Mouse (Mus musculus): Measurements from ENCODE around the gene Intu. TPM values are rescaled to one million over a fixed set of nuclear protein-coding genes. Genes with fewer than 3 reads are reported as not detected.

The Intu gene
- total RNA-seq, 4 experiments from 2014 or later: 6.4 to 9.2 (median 7.8) TPM

GRCm38 (mm10) chr3:40683171-40683570 lies 152.1 kb downstream of the Intu start:
- no peak for DNase-seq (ENCODE audit: low spot score in 2 of 2)

DNA sequence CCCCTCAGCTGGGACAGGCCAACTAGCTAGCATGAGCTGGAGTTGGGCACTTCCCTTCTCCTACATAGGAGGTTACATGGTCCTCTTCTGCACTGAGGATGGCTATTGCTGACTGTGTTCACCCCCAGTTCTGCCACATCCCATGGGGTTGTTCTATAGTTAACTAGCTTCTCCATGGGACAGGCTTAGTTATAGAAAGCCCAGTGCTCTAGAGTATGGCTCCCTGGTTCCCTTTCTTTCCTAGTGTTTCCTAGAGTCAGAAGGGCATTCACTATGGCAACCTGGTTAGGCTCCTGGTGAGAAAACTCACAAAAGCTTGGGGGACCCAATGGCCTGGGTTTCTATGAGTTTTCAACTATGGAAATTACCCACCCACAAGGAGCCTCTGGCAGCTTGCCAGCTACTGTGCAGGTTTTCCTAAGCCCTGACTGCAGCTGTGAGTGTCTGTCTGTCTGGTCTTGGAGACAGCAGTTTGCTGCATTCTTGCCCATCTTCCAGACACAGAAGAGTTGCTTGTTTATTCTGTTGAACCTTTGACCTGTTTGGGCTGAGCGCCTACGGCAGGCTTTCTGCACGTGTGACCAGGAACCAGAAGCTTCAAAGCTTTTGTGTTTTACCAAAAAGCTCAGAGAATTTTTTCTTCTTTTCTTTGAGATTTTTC lies 154.9 kb downstream of the Intu start:
- DNase-seq (ENCODE audit: low spot score in 2 of 2): no peak

GRCm38 (mm10) chr3:40686836-40687235 lies 155.8 kb downstream of the Intu start:
- no peak for DNase-seq (ENCODE audit: low spot score in 2 of 2)

DNA sequence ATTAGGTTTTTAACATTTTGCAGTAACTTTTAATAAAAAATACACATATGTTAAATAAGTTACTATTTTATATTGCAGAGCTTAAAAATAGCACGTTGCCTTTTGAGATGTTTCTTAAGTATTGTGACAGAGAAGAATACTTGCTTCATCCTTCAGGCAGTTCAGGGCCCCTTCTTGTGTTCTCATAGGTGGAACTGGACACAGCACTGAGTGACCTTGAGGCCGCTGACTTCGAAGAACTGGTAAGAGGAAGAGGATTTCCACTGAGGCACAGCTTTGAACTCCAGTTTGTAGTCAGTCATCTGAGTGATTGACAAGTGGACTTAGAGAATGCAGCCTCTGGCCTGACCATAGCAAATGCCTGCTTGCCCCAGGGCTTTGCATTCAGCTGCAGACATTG lies 156.5 kb downstream of the Intu start:
- DNase-seq (ENCODE audit: low spot score in 2 of 2): no peak

DNA sequence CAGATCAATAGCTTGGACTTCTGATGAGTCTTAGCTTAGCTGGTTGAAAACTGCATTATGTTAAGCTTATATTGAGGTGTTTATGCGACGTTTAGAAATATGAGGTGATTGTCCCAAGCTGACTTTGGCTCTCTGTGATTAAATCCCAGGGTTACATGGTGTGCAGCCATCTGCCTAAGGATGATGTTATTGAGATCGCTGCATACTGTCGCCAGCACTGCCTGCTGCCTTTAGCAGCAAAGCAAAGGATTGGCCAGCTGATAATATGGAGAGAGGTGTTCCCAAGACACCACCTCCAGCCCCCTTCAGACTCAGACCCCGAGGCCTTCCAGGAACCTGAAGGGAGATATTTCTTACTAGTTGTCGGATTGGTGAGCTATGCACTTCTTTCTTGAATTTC lies 160.5 kb downstream of the Intu start:
- DNase-seq (ENCODE audit: low spot score in 2 of 2): no peak

DNA sequence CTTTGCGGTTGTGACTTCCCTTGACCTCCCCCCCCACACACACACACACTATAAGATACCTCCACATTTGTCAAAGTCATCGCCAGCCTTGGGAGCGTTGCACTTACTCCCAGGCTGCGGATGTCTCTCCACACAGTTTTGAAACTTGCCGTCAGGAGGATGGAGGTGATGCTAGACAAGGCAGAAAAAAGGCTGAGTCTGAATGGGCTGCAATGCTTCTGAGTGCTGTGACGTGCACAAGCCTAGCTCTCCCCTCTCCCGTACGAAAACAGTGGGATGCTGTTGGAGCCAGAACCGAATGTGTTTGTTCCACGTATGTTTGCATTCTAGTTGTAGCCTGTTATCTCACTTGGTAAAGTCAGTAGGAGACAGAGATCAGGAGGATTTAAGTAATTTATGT lies 162.3 kb downstream of the Intu start:
- no peak for DNase-seq (ENCODE audit: low spot score in 2 of 2)

GRCm38 (mm10) chr3:40693960-40694359 lies 162.9 kb downstream of the Intu start:
- DNase-seq (ENCODE audit: low spot score in 2 of 2): no peak

DNA sequence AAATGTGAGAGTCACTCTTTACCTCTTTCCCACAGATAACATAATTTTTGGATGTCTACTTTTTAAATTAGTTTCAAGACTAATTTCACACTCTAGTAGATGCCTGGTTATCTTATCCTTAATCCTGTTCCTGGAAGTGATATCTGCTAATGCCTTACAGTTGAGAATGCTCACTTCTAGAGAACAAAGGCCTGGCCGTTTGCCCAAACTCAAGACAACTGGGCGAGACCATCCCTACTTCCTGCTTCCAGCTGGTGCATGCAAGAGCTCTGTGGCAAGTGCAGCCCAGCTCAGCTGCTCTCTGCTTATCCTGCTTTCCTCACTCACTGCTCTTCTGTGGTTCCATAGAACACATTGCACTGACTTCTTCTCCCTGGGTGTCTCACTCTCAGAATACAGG lies 163.4 kb downstream of the Intu start:
- DNase-seq (ENCODE audit: low spot score in 2 of 2): no peak

- no peak for DNase-seq (ENCODE audit: low spot score in 2 of 2)
Measured at GRCm38 (mm10) chr3:40695162-40695561, 164.1 kb downstream of the Intu start.

DNA sequence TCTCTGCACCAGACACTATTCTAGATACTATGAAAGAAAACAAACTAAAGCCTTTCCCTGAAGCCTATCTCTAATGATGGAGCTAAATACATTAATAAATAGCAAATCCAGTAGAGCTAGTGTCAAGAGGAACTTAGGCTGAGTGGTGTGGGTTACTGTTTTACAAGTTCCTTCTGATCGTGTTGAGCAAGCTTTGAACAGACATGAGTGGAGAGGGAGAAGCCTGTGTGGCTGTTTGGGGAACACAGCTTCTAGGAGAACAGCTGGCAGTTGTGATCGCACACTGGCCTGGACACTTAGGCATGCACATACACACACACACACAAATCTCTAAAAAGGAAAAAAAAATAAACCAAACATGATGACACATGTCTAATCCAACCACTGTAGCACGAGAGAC lies 167.7 kb downstream of the Intu start:
- DNase-seq (ENCODE audit: low spot score in 2 of 2): no peak

DNA sequence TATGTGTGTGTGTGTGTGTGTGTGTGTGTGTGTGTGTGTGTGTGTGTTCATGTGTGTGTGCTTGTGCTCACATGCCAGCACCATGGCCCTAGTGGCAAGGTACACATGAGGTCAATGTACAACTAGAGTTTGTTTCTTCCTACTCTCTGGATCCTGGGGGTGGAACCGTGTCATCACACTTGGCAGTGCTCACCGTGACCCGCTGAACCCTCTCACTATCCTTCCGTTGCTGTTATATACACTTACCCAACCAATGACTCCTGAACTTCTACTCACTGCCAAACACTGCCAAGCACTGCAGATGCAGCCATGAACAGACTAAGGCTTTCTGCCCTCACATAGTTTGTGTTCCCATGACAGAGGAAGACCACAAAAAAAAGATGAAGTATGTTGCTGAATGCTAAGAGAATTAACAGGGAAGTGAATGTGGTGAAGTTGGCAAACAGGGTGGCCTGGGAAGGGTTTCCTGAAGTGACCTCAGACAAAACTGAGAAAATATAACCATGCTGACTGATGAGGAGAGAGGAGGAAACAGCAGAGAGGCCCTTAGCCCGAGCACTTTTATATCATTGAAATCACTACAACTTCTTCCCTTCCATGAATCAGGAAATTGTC lies 173.8 kb downstream of the Intu start:
- DNase-seq (ENCODE audit: low spot score in 2 of 2): no peak

- no peak for DNase-seq (ENCODE audit: low spot score in 2 of 2)
Measured at GRCm38 (mm10) chr3:40708655-40709054, 177.6 kb downstream of the Intu start, which contains the start of gene Slc25a31. Gene Slc25a31, plus strand, starts transcription at chr3:40708855.

GRCm38 (mm10) chr3:40716056-40716455 lies 185.0 kb downstream of the Intu start:
- no peak for DNase-seq (ENCODE audit: low spot score in 2 of 2)

- DNase-seq (ENCODE audit: low spot score in 2 of 2): no peak
Measured at GRCm38 (mm10) chr3:40719022-40719421, 187.9 kb downstream of the Intu start.

DNA sequence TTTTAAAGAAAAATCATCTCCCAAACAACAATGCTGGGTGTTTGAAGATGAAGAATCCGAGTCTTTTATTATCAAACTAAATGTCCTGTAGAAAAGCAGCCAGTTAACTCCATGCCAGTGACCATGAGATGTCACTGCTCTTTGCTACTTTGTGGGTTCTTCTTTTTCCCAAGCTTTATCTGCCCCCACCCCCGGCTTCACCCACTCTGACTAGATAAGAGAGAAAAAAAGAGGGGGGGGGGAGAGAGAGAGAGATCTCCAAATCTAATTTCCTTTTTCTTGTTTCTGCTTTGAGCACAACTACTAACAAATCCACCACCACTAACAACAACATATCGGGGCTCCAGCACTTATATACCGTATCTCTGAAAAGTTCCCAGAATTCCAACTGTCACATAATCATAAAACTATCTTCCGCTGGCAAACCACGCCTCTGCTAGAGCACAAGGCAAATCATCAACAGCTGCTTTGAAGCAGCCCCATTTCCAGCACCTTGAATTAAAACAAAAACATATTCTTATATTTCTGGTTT lies 207.4 kb downstream of the Intu start:
- no peak for DNase-seq (ENCODE audit: low spot score in 2 of 2)

DNA sequence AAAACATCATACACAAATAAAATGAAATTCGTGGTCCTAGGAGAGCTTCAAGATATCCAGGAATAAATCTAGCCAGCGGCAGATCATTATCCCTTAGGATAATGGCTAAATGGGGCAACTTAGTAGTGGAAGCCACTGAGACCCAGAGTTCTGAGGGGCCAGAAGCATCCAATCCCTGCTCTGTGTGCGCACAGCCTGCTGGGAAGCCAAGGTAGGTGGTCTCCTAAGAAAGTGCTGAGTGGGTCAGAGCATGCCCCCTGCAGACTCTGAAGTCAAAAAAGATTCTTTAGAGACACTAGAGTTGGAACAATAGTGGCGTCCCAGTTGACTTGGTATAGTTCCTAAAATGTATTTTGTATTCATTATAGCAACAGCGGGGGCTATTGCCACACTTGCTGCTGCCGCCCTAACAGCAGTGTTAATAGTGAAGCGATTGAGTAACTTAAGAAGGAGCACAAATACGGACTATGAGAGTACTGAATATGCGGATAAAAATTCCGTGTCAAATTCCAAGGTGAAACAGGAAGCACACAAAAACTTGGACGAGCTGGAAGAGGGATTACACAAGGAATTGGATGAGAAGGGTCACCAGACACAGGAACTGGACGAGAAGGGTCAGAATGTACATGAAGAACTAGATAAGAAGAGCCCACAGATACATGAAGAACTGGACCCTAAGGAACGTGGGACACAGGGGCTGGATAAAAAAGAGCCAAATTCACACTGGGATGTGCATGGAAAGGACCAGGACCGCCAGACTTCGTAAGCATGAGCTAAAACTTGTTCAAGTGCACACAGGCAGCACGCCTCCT lies 213.1 kb downstream of the Intu start, which contains the start of gene Hspa4l:
Gene Hspa4l (plus strand): TSS at position 472 of the 812 bp plus-strand sequence.
- no peak for DNase-seq (ENCODE audit: low spot score in 2 of 2)

DNA sequence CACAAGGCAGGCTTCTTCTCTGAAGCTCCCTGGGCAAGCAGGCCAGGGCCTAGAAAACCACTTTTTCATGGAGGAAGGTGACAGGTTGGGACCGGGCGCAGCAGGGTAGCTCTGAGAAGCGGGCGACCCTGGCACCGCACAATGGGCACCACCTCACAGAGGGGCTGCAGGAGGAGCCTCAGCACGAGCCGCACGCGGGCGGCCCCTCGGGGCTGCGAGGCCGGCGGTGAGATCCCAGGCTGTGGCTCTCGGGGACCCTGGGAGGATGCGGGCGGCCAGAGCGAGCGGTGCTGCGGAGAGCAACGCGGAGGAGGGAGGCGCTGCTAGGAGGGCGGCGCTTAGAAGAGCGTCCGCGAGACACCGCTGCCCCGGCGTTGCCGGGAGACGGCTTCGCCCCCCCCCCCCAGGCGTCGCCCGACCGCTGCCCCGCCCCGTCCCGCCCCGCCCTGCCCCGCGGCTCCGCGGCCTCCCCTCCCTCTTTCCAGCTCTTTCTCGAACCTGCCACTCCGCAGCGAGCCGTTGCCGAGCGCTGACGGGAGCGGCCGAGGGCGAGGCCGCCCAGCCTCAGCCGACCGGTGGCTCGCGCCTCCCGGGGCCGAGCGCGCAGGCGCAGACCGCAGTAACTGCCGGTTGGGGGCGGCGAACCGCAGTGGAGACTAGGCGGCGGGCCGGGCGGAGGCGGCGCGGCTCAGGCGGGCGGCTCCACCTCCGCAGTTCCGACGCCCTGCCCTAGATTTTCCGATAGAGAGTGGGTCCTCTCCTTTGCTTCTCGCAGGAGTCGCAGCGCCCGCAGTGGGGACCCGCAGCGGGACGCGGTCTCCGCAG lies 214.0 kb downstream of the Intu start:
- DNase-seq (ENCODE audit: low spot score in 2 of 2): peak; percentile 80 to 91

DNA sequence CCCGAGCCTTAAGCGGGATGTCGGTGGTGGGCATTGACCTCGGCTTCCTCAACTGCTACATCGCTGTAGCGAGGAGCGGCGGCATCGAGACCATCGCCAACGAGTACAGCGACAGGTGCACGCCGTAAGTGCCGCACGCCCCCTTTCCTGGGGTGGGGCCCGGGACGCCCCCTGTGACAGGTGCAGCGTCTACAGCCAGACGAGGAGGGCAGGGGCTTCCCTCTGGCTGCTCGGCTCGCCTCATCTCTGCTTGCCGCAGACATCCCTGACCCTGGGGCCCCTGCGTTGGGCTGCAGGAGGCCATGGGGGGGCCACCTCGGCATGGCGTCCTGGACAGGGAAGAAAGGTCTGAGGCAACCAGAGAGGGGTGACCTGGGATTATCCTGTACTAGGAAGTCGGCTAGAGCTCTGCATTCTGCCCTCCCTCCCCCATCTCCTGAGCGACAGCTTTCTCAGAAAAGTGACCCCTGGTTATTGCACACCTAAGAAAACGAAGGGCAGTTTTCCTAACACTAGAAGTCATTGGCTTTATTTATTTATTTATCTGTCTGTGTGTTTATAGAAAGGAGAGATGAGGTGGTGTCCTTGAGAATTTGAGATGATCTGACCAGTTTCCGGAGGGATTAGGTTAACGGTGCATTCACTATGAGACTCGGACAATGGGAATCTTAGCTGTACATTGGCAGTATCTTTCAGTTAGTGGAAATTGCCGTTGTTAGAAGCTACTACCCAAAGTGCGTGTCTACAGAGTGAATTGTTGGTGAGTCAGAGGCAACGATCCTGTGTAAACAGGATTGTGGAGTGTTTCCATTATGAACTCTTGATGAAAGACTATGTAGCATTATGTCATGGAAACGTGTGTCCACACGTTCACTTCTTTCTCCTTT lies 214.8 kb downstream of the Intu start:
- no peak for DNase-seq (ENCODE audit: low spot score in 2 of 2)
